Mouse (Mus musculus) CH12.LX (cell line): Measurements from ENCODE around the gene Scyl3.

Experiments used
- CTCF ChIP-seq, 2 experiments: IDR thresholded peaks in 1 of 2; conservative IDR thresholded peaks in 1 of 2; 2 replicates each; pipeline ENCODE4 v1.5.1; 2011 to 2012; ENCODE audit warnings: low read depth in 2 of 2, low read length in 2 of 2, improper control_type of control experiment in 1 of 2, inconsistent platforms in 1 of 2, mild to moderate bottlenecking in 1 of 2, moderate library complexity in 1 of 2
- HCFC1 ChIP-seq: IDR thresholded peaks from 2 replicates; pipeline ENCODE4 v1.6.1; 2012; ENCODE audit warnings: low read depth, mild to moderate bottlenecking, inconsistent platforms, low read length, improper control_type of control experiment

- TF ChIP-seq CTCF (conservative IDR thresholded peaks at IDR 0.05 in 1 of 2, IDR thresholded peaks at IDR 0.05 in 1 of 2; ENCODE audit: low read depth in 2 of 2, low read length in 2 of 2) (no peak), HCFC1 (no peak)
Measured at GRCm38 (mm10) chr1:163917349-163918160, 11.3 kb upstream of the Scyl3 start.
